Mouse (Mus musculus): ENCODE data around the gene Btbd6. TPM values are rescaled to one million over a fixed set of nuclear protein-coding genes. Genes with fewer than 3 reads are reported as not detected.
A peak's percentile ranks its signal among the peaks of the same experiment; 100 is the strongest.

Gene Btbd6
- polyA plus RNA-seq, 1 experiment: 48.4 TPM

DNA sequence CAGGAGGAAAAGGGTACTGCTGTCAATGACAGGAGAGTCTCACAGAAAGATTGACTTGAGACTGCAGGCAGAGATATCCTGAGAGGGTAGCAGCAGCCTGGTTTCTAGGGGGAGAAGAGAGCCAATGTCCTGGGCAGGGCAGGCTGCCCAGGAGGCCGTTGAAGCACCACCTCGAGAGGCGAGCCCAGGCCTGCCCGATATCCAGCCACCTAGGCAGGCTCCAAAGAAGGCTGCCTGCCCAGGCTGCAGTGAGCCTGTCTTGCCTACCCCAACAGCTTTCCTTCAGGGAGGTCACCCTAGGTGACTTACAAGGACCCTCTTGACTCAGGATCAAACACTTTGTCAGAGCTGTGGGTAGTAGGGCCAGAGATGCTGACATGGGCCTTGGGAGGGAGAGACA lies 36.0 kb upstream of the Btbd6 start:
- 59% methylated on average over 4 of the region's 4 CpGs for WGBS
- no peak for DNase-seq
- H3K4me3 ChIP-seq (replicated peaks; ENCODE audit: extremely low read depth, low read depth, low read length): no peak overlapping the region
- H3K4me1 ChIP-seq (ENCODE audit: control insufficient read depth, insufficient read depth, low read length): peaks cover 12% of the 10 kb centered on the region
- TF ChIP-seq POLR2A (IDR thresholded peaks at IDR 0.05; ENCODE audit: borderline replicate concordance, extremely low read depth, low read depth, low read length) (no peak), CTCF (IDR thresholded peaks at IDR 0.05; ENCODE audit: insufficient read depth, low read length) (no peak)

DNA sequence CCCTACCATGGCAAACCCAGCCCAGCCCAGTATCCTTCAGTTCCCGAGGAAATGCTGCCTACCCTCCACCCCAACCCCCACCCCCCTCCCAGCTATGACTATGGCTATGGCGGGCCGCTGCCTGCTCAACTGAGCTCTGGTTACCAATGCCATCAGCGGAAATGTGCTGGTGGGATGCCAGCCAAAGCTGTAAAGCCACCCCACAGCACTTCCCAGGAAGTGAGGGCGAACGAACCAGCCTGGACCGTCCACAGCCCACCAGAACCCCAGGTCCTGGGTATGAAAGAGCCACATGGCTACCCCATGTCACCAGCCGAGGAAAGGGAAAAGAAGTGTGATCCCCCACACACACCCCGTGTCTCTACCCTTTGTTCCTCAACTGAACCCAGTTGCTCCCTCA lies 35.6 kb upstream of the Btbd6 start:
- WGBS: 46% methylated on average over 9 of the region's 9 CpGs
- TF ChIP-seq CTCF (IDR thresholded peaks at IDR 0.05; ENCODE audit: insufficient read depth, low read length) (no peak), POLR2A (IDR thresholded peaks at IDR 0.05; ENCODE audit: borderline replicate concordance, extremely low read depth, low read depth, low read length) (no peak)

DNA sequence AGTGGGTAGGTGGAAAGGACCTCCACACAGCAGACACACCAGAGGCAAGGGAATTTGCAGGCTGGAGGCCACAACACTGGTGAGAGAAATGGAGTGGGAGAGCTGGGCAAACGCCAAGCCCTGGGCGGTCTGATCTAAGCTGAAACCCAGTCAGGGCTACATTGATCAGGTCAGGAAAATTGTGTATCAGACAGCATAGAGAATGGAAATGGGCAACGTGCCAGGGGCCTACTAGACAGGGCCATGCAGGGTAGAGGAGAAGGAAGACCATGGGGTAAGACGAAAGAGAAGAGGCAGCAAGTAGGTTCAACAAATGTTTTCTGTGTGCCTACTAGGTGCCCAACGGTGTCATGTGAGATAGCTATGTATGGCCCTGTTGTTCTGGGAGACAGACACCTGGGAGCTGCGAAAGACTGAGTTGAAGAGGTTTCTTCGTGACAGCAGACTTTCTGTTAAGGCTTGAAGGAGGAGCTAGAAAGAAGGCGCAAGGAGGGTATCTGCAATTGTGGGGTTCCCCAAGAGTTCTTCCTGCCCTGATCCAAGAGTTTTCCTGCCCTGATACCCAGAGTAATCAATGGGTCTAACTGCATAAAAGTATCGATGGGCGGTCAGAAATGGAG lies 35.0 kb upstream of the Btbd6 start:
- H3K4me1 ChIP-seq (ENCODE audit: control insufficient read depth, insufficient read depth, low read length): peaks cover 12% of the 10 kb centered on the region
- H3K4me3 ChIP-seq (replicated peaks; ENCODE audit: extremely low read depth, low read depth, low read length): peak overlapping the region; percentile 91
- TF ChIP-seq POLR2A (IDR thresholded peaks at IDR 0.05; ENCODE audit: borderline replicate concordance, extremely low read depth, low read depth, low read length) (no peak), CTCF (IDR thresholded peaks at IDR 0.05; ENCODE audit: insufficient read depth, low read length) (no peak)
- no peak for DNase-seq
- 35% methylated on average over 10 of the region's 10 CpGs for WGBS

More for the DNA sequence above, 35.6 kb upstream of the Btbd6 start:
- H3K4me3 ChIP-seq (replicated peaks; ENCODE audit: extremely low read depth, low read depth, low read length): no peak overlapping the region
- peaks cover 12% of the 10 kb centered on the region for H3K4me1 ChIP-seq (ENCODE audit: control insufficient read depth, insufficient read depth, low read length)
- DNase-seq: no peak

DNA sequence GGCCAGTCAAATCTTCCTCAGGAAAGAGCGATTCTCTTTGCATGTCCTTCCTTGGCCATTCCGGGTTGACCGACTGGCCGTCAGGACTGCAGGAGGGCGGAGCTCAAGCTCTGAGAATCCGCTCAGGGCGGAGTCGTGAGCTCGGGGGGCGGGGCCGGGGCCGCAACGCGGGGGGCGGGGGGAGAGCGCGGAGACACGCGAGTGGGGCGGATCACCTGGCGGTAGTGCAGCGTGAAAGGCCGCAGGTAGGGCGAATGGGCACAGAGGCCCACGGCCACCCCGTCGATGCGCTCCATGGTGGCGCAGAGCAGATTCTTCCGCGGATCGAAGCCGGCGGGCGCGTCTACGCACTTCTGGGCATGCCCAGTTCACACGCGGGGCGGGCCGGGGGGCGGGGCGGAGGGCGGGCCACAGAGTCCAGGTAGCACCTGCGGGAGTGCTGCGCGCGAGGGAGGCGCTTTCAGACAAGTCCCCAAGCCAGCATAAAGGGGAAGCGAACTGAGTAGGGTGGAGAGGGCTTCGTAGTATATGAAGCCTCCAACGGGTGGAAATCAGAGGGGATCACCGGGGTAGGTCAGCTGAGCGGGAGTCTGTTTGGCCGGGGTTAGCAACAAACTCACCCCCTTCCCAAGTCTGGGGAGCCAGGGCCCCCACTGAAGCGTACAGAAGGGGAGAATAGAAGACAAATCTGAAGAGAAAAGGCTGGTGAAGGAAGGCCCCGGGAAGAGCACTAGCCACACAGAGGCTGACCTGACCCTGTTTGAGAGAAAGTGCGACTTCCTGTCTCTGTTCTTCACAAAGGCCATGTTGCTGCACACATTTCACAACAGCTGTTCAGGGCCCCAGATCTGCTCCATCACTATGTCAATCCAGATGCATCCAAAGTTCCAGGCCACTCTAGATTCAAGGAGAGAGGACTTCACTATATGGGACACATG lies 34.2 kb upstream of the Btbd6 start, which contains the start of gene Nudt14:
Gene Nudt14, minus strand, starts transcription at position 349 of the 938 bp plus-strand sequence.
- WGBS: 2% methylated on average over 53 of the region's 58 CpGs
- Histone ChIP-seq H3K4me3 (replicated peaks; ENCODE audit: extremely low read depth, low read depth, low read length) (peak within 1 kb of the TSS; percentile 91), H3K4me1 (ENCODE audit: control insufficient read depth, insufficient read depth, low read length) (peaks cover 12% of the 10 kb centered on the region)
- TF ChIP-seq POLR2A (IDR thresholded peaks at IDR 0.05; ENCODE audit: borderline replicate concordance, extremely low read depth, low read depth, low read length) (peak; percentile 62; the same call in 1 of the 2 replicates), CTCF (IDR thresholded peaks at IDR 0.05; ENCODE audit: insufficient read depth, low read length) (no peak)
- peak; percentile 86 for DNase-seq

DNA sequence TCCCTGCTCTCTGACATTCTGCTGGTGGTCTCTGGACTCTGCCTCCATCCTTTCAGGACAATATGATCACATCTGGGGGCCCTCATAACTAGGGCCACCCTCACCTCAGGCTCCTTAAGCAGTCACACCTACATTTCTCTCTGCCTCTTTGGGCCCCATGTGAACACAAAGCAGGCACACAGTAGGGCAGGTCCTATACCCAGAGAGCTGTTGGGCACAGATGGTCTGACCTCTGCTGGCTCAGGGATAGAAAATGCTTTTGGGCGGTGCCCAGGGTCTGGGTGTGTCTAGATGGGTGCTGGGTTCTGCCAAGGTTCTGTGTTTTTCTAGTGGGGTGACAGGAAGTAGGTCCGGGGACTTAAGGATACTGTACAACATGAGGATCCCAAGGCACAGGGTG lies 32.6 kb upstream of the Btbd6 start:
- TF ChIP-seq CTCF (IDR thresholded peaks at IDR 0.05; ENCODE audit: insufficient read depth, low read length): no peak
- no peak for TF ChIP-seq POLR2A (IDR thresholded peaks at IDR 0.05; ENCODE audit: borderline replicate concordance, extremely low read depth, low read depth, low read length)
- 64% methylated on average over 2 of the region's 2 CpGs for WGBS
- Histone ChIP-seq H3K4me1 (ENCODE audit: control insufficient read depth, insufficient read depth, low read length) (peaks cover 12% of the 10 kb centered on the region), H3K4me3 (replicated peaks; ENCODE audit: extremely low read depth, low read depth, low read length) (no peak overlapping the region)
- DNase-seq: no peak

DNA sequence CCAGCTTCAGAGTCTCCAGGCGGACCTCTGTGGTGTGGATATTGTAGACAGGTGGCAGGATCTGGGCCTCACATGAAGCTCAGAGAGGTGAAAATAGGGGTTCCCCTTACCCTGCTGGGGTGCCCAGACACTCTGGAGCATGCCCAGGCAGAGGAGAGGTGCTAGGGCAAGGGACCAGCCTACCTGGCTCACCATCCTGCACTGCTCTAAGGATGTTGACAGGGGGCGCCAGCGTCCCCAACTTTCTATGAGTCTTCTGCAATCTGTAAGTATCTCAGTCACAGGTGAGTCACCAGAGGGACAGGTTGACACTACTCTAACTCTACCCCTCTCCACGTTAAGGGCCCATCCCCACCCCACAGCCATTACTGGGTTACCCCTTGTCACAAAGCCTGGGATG lies 29.0 kb upstream of the Btbd6 start:
- H3K4me3 ChIP-seq (replicated peaks; ENCODE audit: extremely low read depth, low read depth, low read length): no peak overlapping the region
- peaks cover 13% of the 10 kb centered on the region for H3K4me1 ChIP-seq (ENCODE audit: control insufficient read depth, insufficient read depth, low read length)
- peak; percentile 43 for DNase-seq
- peak; percentile 52 for TF ChIP-seq CTCF (IDR thresholded peaks at IDR 0.05; ENCODE audit: insufficient read depth, low read length)
- no peak for TF ChIP-seq POLR2A (IDR thresholded peaks at IDR 0.05; ENCODE audit: borderline replicate concordance, extremely low read depth, low read depth, low read length)
- 39% methylated on average over 4 of the region's 4 CpGs for WGBS

DNA sequence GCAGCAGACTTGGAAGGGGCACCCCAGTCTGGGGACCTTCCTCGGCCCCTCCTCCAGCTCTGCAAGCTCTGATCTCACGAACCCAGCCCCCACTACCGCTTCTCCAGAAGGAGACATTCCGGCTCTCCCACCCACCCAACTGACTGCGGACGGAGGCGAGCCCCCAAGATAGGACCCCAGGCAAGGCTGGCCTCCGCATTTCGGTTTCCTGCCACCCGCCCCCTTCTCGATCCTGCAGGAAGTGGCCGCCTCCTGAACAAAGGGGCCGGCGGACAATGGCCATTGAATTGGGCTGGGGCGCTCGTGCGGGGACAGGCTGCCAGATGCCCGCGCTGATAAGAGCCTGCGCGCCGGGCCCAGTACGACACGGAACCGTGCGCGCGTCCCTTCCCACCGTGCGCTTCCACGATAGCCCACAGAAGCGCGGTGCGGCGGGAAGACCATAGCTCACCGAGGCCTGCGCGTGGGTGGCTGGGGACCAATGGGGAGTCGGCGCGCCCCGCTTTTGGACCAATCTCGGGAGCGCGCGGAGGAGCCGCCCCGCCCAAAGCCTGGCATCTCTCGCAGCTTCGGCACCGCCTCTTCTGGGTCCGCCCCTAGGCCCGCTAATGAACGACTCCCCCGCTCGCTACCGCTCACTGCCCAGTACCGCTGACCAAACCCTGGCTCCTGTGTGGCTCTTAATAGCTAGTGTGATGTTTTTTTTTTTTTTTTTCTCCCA lies 26.1 kb upstream of the Btbd6 start:
- TF ChIP-seq CTCF (IDR thresholded peaks at IDR 0.05; ENCODE audit: insufficient read depth, low read length) (no peak), POLR2A (IDR thresholded peaks at IDR 0.05; ENCODE audit: borderline replicate concordance, extremely low read depth, low read depth, low read length) (peak; percentile 41)
- H3K4me1 ChIP-seq (ENCODE audit: control insufficient read depth, insufficient read depth, low read length): peaks cover 24% of the 10 kb centered on the region
- peak; percentile 85 for DNase-seq
- peak overlapping the region; percentile 71 for H3K4me3 ChIP-seq (replicated peaks; ENCODE audit: extremely low read depth, low read depth, low read length)
- 1% methylated on average over 58 of the region's 58 CpGs for WGBS

DNA sequence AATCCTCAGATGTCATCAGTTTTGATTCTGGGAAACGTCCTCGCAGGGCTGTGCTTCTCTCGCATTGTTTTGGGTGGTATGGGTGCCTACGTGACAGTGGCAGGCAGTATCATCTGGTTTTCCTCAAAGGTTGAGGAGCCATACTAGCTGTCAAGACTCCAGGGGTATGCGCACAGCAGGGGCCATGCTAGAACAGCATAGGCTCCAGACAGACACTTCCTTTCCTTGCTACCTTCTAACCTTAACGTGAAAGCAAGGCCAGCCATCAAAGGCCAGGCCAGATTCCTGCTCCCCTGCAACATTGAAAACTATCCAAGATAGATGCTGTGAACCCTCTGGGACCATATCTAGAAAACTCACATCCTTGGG lies 25.5 kb upstream of the Btbd6 start:
- peaks cover 24% of the 10 kb centered on the region for H3K4me1 ChIP-seq (ENCODE audit: control insufficient read depth, insufficient read depth, low read length)
- no peak for TF ChIP-seq POLR2A (IDR thresholded peaks at IDR 0.05; ENCODE audit: borderline replicate concordance, extremely low read depth, low read depth, low read length)
- DNase-seq: no peak
- H3K4me3 ChIP-seq (replicated peaks; ENCODE audit: extremely low read depth, low read depth, low read length): peak overlapping the region; percentile 71
- 2% methylated on average over 6 of the region's 6 CpGs for WGBS

DNA sequence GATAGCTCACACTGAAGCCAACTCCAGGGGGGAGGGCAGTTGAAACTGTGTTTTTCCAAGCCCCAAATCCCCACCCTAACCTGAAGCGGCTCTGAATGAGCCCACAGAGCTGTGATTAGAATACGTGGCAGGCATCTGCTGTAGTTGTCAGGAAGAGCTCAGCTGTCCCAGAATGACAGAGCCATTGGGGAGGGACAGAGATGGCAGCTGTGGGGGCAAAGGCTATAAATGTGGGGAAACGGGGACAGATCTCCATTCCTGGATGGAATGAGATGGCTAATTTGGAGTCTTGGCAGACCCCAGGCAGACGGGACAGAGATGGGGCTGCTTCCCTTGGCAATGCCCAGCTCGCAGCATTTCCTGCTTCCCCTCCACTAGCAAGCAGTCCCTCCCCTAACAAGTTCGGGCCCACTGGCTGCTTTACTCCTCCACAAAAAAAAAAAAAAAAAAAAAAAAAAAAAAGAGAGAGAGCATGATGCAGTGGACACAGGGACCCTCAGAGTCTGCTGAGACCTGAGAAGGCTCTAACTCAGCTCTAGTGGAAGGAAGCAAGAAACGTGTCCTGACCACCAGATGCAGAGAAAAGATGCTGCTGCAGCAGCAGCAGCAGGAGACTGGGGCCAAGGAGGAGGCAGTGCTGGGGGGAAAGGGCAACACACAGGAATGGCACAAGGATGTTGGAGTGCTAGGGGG lies 25.0 kb upstream of the Btbd6 start:
- Histone ChIP-seq H3K4me3 (replicated peaks; ENCODE audit: extremely low read depth, low read depth, low read length) (no peak overlapping the region), H3K4me1 (ENCODE audit: control insufficient read depth, insufficient read depth, low read length) (peaks cover 24% of the 10 kb centered on the region)
- WGBS: 13% methylated on average over 7 of the region's 7 CpGs
- TF ChIP-seq POLR2A (IDR thresholded peaks at IDR 0.05; ENCODE audit: borderline replicate concordance, extremely low read depth, low read depth, low read length) (no peak), CTCF (IDR thresholded peaks at IDR 0.05; ENCODE audit: insufficient read depth, low read length) (no peak)
- DNase-seq: no peak
